In the genomic region with DNA sequence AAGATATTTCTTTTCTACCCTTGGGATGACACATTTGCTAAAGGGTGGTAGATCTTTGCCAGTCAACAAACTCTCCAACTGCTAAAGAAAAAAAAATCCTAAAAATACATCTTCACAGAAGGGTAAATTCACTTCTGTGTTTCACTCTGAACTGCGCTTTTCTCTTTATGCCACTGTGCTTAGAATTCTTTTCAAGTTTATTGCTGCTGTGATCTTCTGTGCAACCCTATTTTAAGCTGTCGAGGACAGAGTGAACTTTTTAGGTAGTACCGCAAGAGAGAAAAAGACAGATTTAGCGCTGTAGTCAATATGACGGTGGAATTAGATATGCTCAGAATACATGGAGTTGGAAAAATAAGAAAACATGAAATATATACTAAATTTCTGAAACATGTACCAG, we compare ENCODE assay signal across 13 mouse cellular contexts.
"Had no signal": no experiment of that assay in that cellular context is flagged by ENCODE, and none has a peak within 500 bp of the region (broad histone marks: within the 10 kb centered on the region; RNA-seq: fewer than 3 reads in every experiment).

No protein-coding gene starts in this region.

- ATAC-seq: midbrain, embryonic 16.5 days had no signal

- DNase-seq: lung, adult 18-20 months; lung, embryonic 14.5 days; lung, postnatal 10 days; lung, postnatal 4 days; midbrain, embryonic 14.5 days; retina, postnatal 1 day; right cerebral cortex, postnatal 25 days; right cerebral cortex, postnatal 4 days; spleen, adult 18-20 months; thymus, adult 2 months; thymus, postnatal 25 days; thymus, postnatal 4 days had no signal
